Mouse (Mus musculus): ENCODE measurements at regions not wholly inside any gene's neighbourhood (a gene's known extent, or its start where the extent isn't known, plus 50 kb on each side); places are given as distances from the start of the nearest gene placed in this dataset.
A peak's percentile ranks its signal among the peaks of the same experiment; 100 is the strongest.
"Not testable (repeated sequence)": the region's sequence is repeated elsewhere in the genome, so short reads cannot be mapped to it uniquely, and the experiment has no call there.

GRCm38 (mm10) chr16:50023885-50024284, 223.6 kb downstream of the Cd47 start:
- Histone ChIP-seq H3K4me2 (ENCODE audit: low read depth, low read length) (no peak overlapping the region), H3K9me3 (replicated peaks; ENCODE audit: control insufficient read depth, low read length) (no peaks in the 10 kb centered on the region), H3K36me3 (replicated peaks; ENCODE audit: control insufficient read depth, insufficient read depth, low read depth, low read length) (no peaks in the 10 kb centered on the region), H3K4me1 (ENCODE audit: control insufficient read depth, insufficient read depth, low read length) (no peaks in the 10 kb centered on the region), H3K27ac (replicated peaks; ENCODE audit: low read depth, low read length) (no peak overlapping the region), H3K27me3 (ENCODE audit: control insufficient read depth, insufficient read depth, low read length) (no peaks in the 10 kb centered on the region), H3K9ac (replicated peaks; ENCODE audit: low read length) (no peak overlapping the region), H3K4me3 (ENCODE audit: low read depth, low read length) (no peak overlapping the region)
- DNase-seq (ENCODE audit: low spot score) (no peak), ATAC-seq (replicated peaks; ENCODE audit: insufficient number of reproducible peaks, low FRiP score, low TSS enrichment, low read depth) (no peak)
- WGBS: 96% methylated on average over 1 of the region's 1 CpGs

GRCm38 (mm10) chr16:50026100-50026884, 226.0 kb downstream of the Cd47 start:
- WGBS: 6% methylated on average over 3 of the region's 3 CpGs

GRCm38 (mm10) chr16:50027189-50027588, 226.9 kb downstream of the Cd47 start:
- H3K4me3 ChIP-seq (ENCODE audit: low read depth, low read length): no peak overlapping the region
- DNase-seq (ENCODE audit: low spot score) (peak; percentile 81), ATAC-seq (replicated peaks; ENCODE audit: insufficient number of reproducible peaks, low FRiP score, low TSS enrichment, low read depth) (no peak; the same call in 1 of the 2 replicates)
- no peaks in the 10 kb centered on the region for H3K36me3 ChIP-seq (replicated peaks; ENCODE audit: control insufficient read depth, insufficient read depth, low read depth, low read length)
- no peak overlapping the region for H3K4me2 ChIP-seq (ENCODE audit: low read depth, low read length)
- 12% methylated on average over 2 of the region's 2 CpGs for WGBS
- no peak overlapping the region for H3K27ac ChIP-seq (replicated peaks; ENCODE audit: low read depth, low read length)
- no peaks in the 10 kb centered on the region for H3K27me3 ChIP-seq (ENCODE audit: control insufficient read depth, insufficient read depth, low read length)
- no peaks in the 10 kb centered on the region for H3K9me3 ChIP-seq (replicated peaks; ENCODE audit: control insufficient read depth, low read length)
- H3K9ac ChIP-seq (replicated peaks; ENCODE audit: low read length): no peak overlapping the region
- no peaks in the 10 kb centered on the region for H3K4me1 ChIP-seq (ENCODE audit: control insufficient read depth, insufficient read depth, low read length)

More at GRCm38 (mm10) chr16:50026100-50026884, 226.0 kb downstream of the Cd47 start:
- ATAC-seq (replicated peaks; ENCODE audit: insufficient number of reproducible peaks, low FRiP score, low TSS enrichment, low read depth) (no peak), DNase-seq (ENCODE audit: low spot score) (peak; percentile 54)
- H3K4me1 ChIP-seq (ENCODE audit: control insufficient read depth, insufficient read depth, low read length): no peaks in the 10 kb centered on the region
- no peaks in the 10 kb centered on the region for H3K27me3 ChIP-seq (ENCODE audit: control insufficient read depth, insufficient read depth, low read length)
- H3K9ac ChIP-seq (replicated peaks; ENCODE audit: low read length): no peak overlapping the region
- no peak overlapping the region for H3K4me3 ChIP-seq (ENCODE audit: low read depth, low read length)
- no peak overlapping the region for H3K27ac ChIP-seq (replicated peaks; ENCODE audit: low read depth, low read length)
- no peaks in the 10 kb centered on the region for H3K36me3 ChIP-seq (replicated peaks; ENCODE audit: control insufficient read depth, insufficient read depth, low read depth, low read length)
- H3K9me3 ChIP-seq (replicated peaks; ENCODE audit: control insufficient read depth, low read length): no peaks in the 10 kb centered on the region
- no peak overlapping the region for H3K4me2 ChIP-seq (ENCODE audit: low read depth, low read length)

- H3K9ac ChIP-seq (replicated peaks; ENCODE audit: low read length): no peak overlapping the region
- no peaks in the 10 kb centered on the region for H3K36me3 ChIP-seq (replicated peaks; ENCODE audit: control insufficient read depth, insufficient read depth, low read depth, low read length)
- H3K27ac ChIP-seq (replicated peaks; ENCODE audit: low read depth, low read length): no peak overlapping the region
- ATAC-seq (replicated peaks; ENCODE audit: insufficient number of reproducible peaks, low FRiP score, low TSS enrichment, low read depth) (no peak), DNase-seq (ENCODE audit: low spot score) (no peak)
- H3K4me1 ChIP-seq (ENCODE audit: control insufficient read depth, insufficient read depth, low read length): no peaks in the 10 kb centered on the region
- WGBS: 81% methylated on average over 1 of the region's 1 CpGs
- H3K9me3 ChIP-seq (replicated peaks; ENCODE audit: control insufficient read depth, low read length): no peaks in the 10 kb centered on the region
- H3K4me2 ChIP-seq (ENCODE audit: low read depth, low read length): no peak overlapping the region
- no peaks in the 10 kb centered on the region for H3K27me3 ChIP-seq (ENCODE audit: control insufficient read depth, insufficient read depth, low read length)
- no peak overlapping the region for H3K4me3 ChIP-seq (ENCODE audit: low read depth, low read length)
These were observed 229.4 kb downstream of the Cd47 start for GRCm38 (mm10) chr16:50029711-50030110.

- H3K4me1 ChIP-seq (ENCODE audit: control insufficient read depth, insufficient read depth, low read length): not testable (repeated sequence)
These were observed 230.0 kb downstream of the Cd47 start for GRCm38 (mm10) chr16:50030355-50030754.

GRCm38 (mm10) chr16:50030905-50031369, 230.6 kb downstream of the Cd47 start:
- Histone ChIP-seq H3K9ac (replicated peaks; ENCODE audit: low read length) (no peak overlapping the region), H3K9me3 (replicated peaks; ENCODE audit: control insufficient read depth, low read length) (no peaks in the 10 kb centered on the region), H3K4me3 (ENCODE audit: low read depth, low read length) (no peak overlapping the region), H3K4me2 (ENCODE audit: low read depth, low read length) (no peak overlapping the region), H3K4me1 (ENCODE audit: control insufficient read depth, insufficient read depth, low read length) (no peaks in the 10 kb centered on the region), H3K27ac (replicated peaks; ENCODE audit: low read depth, low read length) (no peak overlapping the region), H3K36me3 (replicated peaks; ENCODE audit: control insufficient read depth, insufficient read depth, low read depth, low read length) (no peaks in the 10 kb centered on the region), H3K27me3 (ENCODE audit: control insufficient read depth, insufficient read depth, low read length) (no peaks in the 10 kb centered on the region)
- ATAC-seq (replicated peaks; ENCODE audit: insufficient number of reproducible peaks, low FRiP score, low TSS enrichment, low read depth) (no peak), DNase-seq (ENCODE audit: low spot score) (peak; percentile 74)
- 41% methylated on average over 2 of the region's 2 CpGs for WGBS

More at GRCm38 (mm10) chr16:50030355-50030754, 230.0 kb downstream of the Cd47 start:
- H3K9me3 ChIP-seq (replicated peaks; ENCODE audit: control insufficient read depth, low read length); H3K27ac ChIP-seq (replicated peaks; ENCODE audit: low read depth, low read length); H3K4me2 ChIP-seq (ENCODE audit: low read depth, low read length); H3K36me3 ChIP-seq (replicated peaks; ENCODE audit: control insufficient read depth, insufficient read depth, low read depth, low read length); H3K27me3 ChIP-seq (ENCODE audit: control insufficient read depth, insufficient read depth, low read length); H3K9ac ChIP-seq (replicated peaks; ENCODE audit: low read length); H3K4me3 ChIP-seq (ENCODE audit: low read depth, low read length); DNase-seq (ENCODE audit: low spot score): not testable (repeated sequence)
- ATAC-seq (replicated peaks; ENCODE audit: insufficient number of reproducible peaks, low FRiP score, low TSS enrichment, low read depth): peak; percentile 70

- H3K36me3 ChIP-seq (replicated peaks; ENCODE audit: control insufficient read depth, insufficient read depth, low read depth, low read length): no peaks in the 10 kb centered on the region
- 90% methylated on average over 2 of the region's 2 CpGs for WGBS
- no peak overlapping the region for H3K4me3 ChIP-seq (ENCODE audit: low read depth, low read length)
- no peak for DNase-seq (ENCODE audit: low spot score)
- no peak overlapping the region for H3K4me2 ChIP-seq (ENCODE audit: low read depth, low read length)
- H3K27me3 ChIP-seq (ENCODE audit: control insufficient read depth, insufficient read depth, low read length): no peaks in the 10 kb centered on the region
- no peaks in the 10 kb centered on the region for H3K9me3 ChIP-seq (replicated peaks; ENCODE audit: control insufficient read depth, low read length)
- no peak overlapping the region for H3K27ac ChIP-seq (replicated peaks; ENCODE audit: low read depth, low read length)
- ATAC-seq (replicated peaks; ENCODE audit: insufficient number of reproducible peaks, low FRiP score, low TSS enrichment, low read depth): no peak
- no peaks in the 10 kb centered on the region for H3K4me1 ChIP-seq (ENCODE audit: control insufficient read depth, insufficient read depth, low read length)
- H3K9ac ChIP-seq (replicated peaks; ENCODE audit: low read length): no peak overlapping the region
These were observed 232.5 kb downstream of the Cd47 start for GRCm38 (mm10) chr16:50032798-50033197.

- no peaks in the 10 kb centered on the region for H3K9me3 ChIP-seq (replicated peaks; ENCODE audit: control insufficient read depth, low read length)
- H3K4me3 ChIP-seq (ENCODE audit: low read depth, low read length): no peak overlapping the region
- H3K27me3 ChIP-seq (ENCODE audit: control insufficient read depth, insufficient read depth, low read length): no peaks in the 10 kb centered on the region
- no peak overlapping the region for H3K9ac ChIP-seq (replicated peaks; ENCODE audit: low read length)
- H3K27ac ChIP-seq (replicated peaks; ENCODE audit: low read depth, low read length): no peak overlapping the region
- DNase-seq (ENCODE audit: low spot score): no peak
- H3K4me2 ChIP-seq (ENCODE audit: low read depth, low read length): no peak overlapping the region
- no peak; the same call in 1 of the 2 replicates for ATAC-seq (replicated peaks; ENCODE audit: insufficient number of reproducible peaks, low FRiP score, low TSS enrichment, low read depth)
- WGBS: 42% methylated on average over 5 of the region's 5 CpGs
- H3K36me3 ChIP-seq (replicated peaks; ENCODE audit: control insufficient read depth, insufficient read depth, low read depth, low read length): no peaks in the 10 kb centered on the region
- H3K4me1 ChIP-seq (ENCODE audit: control insufficient read depth, insufficient read depth, low read length): no peaks in the 10 kb centered on the region
These were observed 236.0 kb downstream of the Cd47 start for GRCm38 (mm10) chr16:50036296-50036734.
